Mouse (Mus musculus) brain, embryonic 14.5 days (tissue): ENCODE results near the gene Pfkfb2.

ENCODE experiments used
- CTCF ChIP-seq: fragments of 200-500 bp; IDR thresholded peaks from 2 replicates; pipeline ENCODE4 v1.5.1; 2012; ENCODE audit warnings: inconsistent platforms, mild to moderate bottlenecking, moderate library complexity, borderline replicate concordance; ENCODE audit not compliant: insufficient read depth, insufficient read length; ENCODE audit errors: extremely low read depth
- POLR2A ChIP-seq: fragments of 200-500 bp; IDR thresholded peaks from 2 replicates; pipeline ENCODE4 v1.6.1; 2012; ENCODE audit warnings: mild to moderate bottlenecking, inconsistent platforms, borderline replicate concordance; ENCODE audit not compliant: poor library complexity, insufficient read depth, insufficient read length, severe bottlenecking; ENCODE audit errors: extremely low read depth

- no peak for TF ChIP-seq POLR2A
- no peak for TF ChIP-seq CTCF
These were observed 12.0 kb upstream of the Pfkfb2 start for GRCm38 (mm10) chr1:130740781-130741720.
